Mouse (Mus musculus): ENCODE measurements around the gene Magoh. TPM values are rescaled to one million over a fixed set of nuclear protein-coding genes. Genes with fewer than 3 reads are reported as not detected.

Gene Magoh
- total RNA-seq, 2 experiments from 2014 or later = 108 to 111 TPM

DNA sequence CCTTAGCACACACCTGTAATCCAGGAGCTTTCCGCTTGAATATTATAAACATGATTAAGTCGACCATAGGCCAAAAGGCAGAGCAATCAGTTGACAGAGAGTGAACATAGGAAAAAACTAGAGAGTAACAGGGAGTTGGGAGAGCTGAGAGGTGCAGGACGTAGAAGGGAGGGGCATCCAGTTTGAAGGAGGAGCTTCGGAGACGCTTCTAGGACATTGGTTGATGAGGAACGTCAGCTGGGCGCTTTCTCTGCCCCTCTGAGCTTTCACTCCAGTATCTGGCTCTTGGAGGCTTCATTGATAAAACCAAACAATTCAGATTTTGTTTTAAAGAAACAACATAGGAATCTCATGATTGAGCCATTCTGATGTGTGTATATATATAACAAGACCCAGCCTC, 6.8 kb downstream of the Magoh start:
- no peak for DNase-seq (ENCODE audit: low spot score in 2 of 2)

DNA sequence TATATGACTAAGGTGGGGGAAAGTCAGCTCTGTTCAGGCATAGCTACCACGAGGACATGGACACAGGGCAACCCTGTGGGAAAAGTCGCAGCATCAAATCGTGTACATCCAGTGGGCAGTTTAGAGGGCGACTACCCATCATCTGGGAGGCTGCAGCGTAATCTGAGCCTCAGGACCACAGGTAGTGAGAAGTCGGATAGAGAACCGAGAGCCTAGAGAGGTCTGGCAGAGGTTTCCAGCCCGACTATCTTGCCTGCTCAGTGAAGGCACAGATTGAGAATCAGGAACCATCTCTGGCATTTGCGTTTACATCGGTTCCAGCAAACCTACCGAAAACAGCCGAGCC, 9.8 kb downstream of the Magoh start:
- no peak for DNase-seq (ENCODE audit: low spot score in 2 of 2)

DNA sequence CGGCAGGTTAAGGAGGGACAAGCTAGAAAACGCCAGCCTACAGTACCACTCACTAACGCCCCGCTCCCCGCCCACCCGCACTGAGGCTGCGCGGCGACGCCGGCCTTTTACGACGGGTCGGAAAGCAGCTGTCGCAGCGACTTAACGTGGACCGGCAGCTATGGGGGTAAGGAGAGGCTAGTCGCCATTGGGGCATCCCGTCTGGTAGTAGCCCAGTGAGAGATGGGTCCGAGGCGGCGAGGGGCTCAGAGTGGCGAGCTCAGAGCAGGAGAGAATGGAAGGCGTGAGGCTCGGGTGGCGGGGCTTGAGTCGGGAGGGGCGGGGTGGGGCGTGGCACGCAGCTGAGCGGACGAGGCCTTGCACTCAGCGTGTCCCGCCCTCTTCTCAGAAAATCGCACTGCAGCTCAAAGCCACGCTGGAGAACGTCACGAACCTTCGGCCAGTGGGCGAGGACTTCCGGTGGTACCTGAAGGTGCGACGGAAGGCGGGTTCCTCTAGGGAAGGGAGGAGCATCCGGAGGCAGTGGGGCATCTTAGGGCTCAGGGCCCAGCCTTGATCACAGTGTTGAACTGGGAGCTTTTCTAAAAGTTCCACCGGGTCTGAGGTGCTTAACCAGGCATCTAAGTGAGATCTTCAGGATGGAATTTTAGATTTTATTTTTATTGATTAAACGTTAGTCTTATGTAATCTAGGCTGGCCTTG, 10.3 kb downstream of the Magoh start, which contains the start of gene 0610037L13Rik:
TSS of gene 0610037L13Rik (plus strand) at position 83 of the 702 bp plus-strand sequence.
- DNase-seq (ENCODE audit: low spot score in 2 of 2) = peak; percentile 68 to 82

DNA sequence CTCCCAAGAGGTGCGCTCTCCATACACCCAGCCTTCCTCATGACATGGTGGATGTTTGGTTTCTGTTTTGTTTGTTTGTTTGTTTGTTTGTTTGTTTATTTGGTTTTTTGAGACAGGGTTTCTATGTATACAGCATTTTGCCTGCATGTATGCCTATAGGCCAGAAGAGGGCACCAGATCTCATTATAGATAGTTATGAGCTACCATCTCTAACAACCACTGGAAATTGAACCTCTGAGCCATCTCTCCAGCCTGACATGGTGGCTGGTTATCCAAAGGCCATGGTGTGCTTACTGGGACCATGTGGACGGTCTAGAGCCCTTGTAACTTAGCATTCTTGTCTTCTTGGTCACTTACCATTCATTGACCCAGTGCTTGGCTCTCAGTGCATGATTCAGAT, 13.1 kb downstream of the Magoh start:
- no peak for DNase-seq (ENCODE audit: low spot score in 2 of 2)

DNA sequence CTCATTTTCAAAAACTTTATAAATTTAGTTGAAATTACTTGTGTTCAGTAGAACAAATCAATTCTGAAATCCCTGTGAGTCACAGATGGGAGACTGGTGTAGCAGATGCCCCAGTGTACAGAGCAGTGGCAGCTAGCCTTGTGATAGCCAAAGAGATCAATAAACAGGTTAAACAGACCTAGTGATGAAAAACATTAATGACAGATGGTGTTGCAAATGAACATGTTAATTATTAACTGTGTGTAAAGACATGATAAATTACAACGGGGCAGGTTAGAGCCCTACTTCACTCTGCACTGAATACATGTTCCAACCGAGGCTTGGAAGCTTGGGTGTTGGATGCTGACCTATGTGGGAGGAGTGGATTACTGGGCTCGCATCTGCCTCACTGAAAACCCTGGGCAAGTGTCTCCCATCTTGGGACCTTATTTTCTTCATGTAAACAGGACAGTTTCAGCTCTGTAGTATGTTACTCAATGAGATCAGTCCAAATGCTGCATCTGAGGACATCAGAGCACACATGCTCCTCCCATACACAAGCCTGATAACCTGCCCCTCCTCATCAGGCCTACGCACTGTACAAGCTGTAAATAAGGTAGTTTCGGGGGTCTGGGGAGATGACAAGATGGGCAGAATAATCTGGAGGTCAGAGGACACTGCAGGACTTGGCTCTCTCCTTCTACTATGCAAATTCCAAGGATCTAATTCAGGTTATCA, 19.8 kb downstream of the Magoh start:
- DNase-seq (ENCODE audit: low spot score in 2 of 2) = no peak

DNA sequence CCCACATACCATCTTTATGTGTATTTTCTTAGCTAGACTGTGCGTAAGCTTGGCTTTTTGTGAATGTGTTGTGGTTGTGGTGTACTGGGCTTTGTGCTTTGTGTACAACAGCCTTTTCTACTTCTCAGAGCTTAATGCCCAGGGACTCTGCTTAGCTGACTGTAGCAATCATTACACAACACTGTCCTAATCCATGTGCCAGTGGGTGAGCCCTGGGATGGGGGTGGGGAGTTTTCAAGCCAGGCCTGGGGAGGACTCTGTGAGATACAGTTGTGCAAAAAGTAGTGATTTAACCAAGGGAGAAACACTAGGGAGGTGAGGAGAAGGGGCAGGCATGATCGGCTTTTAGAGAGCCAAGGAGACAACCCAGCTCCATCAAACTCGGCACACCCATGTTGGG, 20.7 kb downstream of the Magoh start:
- DNase-seq (ENCODE audit: low spot score in 2 of 2) = no peak

DNA sequence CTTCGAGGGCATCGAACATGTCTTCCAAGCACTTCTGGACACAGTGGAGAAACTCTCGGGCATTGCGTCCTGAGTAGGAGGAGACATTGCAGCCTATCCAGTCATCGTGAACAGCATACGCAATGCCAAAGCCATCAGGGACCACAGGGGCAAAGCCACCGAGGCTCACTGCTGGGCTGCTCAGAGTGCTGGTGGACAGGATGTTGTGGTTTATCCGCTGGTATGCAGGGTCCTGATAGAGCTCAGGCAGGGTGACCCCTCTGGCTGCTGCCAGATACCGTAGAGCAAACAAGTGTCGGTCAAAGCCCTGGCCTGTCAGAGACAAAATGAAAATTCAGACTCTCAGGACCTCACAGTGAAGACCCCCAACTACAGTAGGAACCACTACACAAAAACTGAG, 24.7 kb downstream of the Magoh start:
- DNase-seq (ENCODE audit: low spot score in 2 of 2) = no peak

DNA sequence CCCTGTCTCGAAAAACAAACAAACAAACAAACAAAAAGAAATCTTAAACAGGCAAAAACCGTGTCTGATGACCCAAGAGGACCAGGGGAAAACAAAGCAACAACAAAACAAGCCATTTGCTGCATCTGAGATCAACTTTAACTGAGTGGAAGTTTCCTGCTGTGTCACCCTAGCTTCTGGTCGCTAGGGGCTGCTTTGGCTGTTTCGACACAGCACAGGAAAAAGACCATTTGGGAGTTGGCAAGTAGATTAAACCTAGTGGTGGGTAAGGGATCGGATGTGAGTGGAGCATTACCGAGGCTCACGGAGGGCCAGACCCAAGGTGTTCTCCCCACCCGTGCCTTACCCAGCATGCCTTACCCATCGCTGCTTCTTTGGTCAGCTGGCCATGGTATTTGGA, 27.0 kb downstream of the Magoh start:
- DNase-seq (ENCODE audit: low spot score in 2 of 2) = no peak

DNA sequence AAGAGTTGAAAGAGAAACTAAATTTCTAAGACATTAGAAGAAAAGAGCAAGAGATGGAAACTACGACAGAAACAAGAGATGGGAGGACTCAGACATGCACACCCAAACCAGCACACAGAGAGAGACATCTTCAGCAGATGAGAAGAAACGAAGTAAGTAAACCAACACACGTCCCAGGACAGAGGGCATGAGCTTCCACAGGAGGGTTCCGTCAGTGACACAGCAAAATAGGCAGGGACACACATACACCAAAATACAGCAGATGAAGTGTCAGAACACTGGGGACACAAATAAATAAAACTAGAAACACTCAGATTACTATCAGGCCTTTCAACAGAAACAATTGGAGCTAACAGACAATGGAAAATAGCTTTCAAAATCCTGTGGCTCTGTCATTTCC, 30.5 kb downstream of the Magoh start:
- DNase-seq (ENCODE audit: low spot score in 2 of 2) = no peak

DNA sequence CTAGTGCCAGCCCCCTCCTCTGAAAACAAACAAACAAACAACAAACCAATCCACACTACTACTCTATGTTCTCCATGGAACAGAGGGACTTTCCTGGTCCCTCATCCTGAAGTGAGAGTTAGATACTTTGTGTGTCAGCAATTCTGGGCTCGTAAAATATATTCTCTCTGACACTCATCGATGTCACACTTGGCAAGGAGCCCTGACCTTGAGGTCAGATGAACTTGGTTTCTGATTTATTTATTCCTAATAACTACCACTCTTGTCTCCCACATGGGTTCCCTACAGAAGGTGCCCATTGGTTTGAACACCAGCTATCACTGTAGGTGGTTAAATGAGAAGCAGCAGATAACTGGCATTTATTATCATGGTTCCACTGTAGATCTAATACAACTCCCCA, 40.8 kb downstream of the Magoh start:
- DNase-seq (ENCODE audit: low spot score in 2 of 2) = peak in 1 of 2 experiments; percentile 11

DNA sequence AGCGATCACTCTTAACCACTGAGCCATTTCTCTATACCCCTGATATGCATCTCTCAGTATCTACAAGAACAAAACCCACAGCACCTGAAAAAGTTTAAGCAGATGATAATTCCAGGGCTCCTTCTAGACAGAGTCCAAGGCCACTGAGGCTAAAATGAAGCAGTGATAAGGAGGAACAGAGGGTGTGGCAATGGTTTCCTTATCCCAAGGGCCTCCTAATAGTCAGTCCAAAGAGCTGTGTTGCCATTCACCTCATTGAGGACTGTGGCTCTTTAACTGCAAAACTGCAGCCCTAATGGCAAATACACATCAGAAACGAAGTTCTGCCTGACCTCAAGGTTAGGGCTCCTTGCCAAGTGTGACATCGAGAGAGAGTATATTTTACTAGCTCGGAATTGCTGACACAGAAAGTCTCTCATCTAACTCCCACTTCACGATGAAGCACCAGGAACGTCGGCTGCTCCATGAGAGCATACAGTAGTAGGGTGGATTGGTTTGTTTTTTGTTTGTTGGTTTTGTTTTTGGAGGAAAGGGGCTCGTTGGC, 41.7 kb downstream of the Magoh start:
- DNase-seq (ENCODE audit: low spot score in 2 of 2) = peak in 1 of 2 experiments; percentile 53

DNA sequence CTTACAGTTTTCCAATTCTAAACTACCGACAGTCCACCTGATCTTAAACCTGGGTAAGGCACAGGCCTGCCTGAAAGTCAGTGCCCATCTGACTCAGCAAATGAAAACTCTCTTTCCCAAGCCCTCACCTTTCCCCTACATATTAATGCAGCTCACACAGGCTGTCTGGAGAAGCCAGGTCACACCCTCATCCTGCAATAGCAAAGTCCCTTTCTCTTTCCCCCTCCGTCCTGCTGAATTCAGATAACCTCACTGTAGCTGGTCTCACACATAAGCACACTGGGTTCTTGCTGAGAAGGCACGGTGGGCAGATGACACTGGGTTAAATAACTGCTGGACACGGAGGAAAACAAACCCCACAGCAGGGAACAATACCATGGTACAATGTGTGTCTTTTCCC, 42.4 kb downstream of the Magoh start:
- no peak for DNase-seq (ENCODE audit: low spot score in 2 of 2)

DNA sequence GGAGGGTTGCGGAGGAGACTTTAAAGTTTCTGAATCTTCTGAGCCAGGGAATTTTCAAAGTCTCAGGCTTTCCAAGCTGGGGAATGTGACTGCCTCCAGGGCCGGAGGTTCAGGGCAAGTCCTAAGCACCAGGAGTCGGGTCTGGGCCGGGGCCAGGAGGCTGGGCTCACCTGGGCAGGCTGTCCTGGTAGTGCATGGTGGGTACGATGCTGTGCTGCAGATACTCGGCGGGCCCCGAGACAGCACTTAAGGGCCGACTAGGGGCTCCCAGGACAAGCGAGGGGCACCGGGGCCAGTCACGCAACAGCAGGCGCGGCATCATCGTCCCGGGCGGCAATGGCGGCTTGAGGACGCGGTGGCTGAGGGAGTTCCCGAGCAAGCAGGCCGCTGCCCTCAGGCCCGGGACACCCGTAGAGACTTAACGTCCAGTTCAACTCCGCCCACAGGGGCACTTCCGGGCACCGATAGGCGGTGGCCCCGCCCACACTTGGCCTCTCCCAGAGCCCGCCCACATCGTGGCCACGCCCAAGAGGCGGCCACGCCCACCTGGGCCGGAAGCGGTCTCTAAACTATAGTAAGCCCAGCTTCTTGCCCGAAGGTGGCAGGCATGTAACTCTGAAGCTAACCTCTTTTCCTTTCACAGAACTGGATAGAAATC, 43.7 kb downstream of the Magoh start, which contains the start of gene Cpt2:
TSS of gene Cpt2 (minus strand) at position 466 of the 658 bp plus-strand sequence.
- peak; percentile 87 to 94 for DNase-seq (ENCODE audit: low spot score in 2 of 2)

DNA sequence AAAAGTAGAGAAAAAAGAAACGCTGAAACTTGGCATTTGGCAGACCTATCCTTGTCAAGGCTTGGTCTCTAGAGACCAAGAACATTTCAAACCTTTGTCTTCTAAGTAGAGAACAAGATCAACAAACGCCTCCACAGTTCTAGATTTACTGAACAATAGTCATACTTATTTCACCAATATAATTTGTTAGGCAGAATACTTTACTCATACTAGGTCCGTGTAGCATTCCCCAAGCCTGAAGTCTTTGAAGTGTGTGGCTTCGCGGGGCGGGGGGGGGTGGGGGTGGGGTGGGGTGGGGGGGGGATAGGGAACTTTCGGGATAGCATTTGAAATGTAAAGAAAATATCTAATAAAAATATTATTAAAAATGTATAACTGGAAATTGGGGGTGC, 44.2 kb downstream of the Magoh start:
- no peak for DNase-seq (ENCODE audit: low spot score in 2 of 2)

DNA sequence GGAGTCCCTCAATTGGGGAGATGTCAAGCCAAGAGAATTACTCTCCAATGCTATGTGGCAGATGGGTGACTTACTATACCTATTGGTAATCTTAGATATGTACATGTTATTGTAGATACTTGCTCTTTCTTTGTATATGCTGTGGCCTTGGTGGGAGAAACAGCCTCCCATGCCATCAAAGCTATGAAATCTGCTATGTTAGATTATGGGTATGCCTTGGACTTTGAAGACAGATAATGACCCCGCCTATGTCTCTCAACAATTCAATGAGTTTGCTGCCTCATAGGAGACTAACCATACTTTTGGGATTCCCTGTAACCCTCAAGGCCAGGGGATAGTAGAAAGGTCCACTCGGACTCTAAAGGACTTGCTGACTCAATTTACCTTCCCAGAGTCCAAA, 48.7 kb downstream of the Magoh start:
- DNase-seq (ENCODE audit: low spot score in 2 of 2) = no peak

DNA sequence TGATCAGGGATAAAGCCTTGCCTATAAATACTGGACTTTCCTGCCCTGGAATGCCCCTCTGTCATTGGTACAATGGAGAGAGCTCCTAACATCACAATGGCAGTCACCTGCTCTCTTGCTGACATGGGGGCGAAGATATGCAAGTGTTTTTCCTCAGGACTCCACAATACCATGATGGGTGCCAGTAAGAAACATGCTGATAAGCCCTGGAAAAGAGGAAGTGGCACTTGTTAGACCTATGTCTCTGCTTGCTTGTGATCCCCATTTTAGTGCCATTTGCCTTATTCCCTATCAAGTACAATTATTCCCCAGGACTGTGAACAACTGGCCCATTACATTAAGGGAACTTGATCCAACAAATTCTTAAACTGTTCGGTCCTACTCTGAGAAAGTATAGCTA, 49.2 kb downstream of the Magoh start:
- DNase-seq (ENCODE audit: low spot score in 2 of 2) = no peak

DNA sequence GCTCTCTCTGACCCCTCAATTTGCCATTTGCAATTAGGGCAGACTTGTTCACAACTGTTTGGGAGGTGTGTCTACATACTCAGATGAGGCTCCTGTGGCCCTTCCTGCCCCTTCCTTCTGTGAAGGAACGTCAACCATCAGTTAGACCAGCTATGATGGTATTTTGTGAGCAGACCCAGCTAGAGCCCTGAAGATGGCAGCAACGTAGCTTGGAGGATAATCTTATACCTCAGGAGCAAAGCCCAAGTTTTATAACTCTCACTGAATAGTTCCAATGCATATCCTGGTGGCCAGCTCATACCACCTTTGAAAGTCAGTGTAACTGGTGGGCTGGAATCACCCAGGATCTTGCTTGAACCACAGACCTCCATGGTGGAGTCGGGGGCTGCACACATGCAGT, 51.9 kb downstream of the Magoh start:
- DNase-seq (ENCODE audit: low spot score in 2 of 2) = no peak

DNA sequence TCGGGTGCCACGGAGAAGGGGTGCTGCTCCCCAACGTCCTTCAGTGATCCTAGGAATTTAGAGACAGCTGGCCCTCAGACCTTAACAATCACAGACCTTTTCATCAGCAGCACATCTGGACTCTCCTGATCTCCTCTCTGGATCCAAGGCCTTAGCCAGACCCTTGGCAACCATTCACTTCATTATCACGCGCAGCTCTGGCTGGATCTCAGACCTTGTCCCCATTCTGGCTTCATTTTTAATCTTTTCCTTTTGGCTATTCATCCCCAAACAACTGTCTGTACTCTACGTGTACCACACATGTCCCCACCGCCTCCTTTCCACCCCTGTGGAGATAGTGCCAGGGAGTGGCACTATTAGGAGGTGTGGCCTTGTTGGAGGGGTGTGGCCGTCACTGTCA, 53.7 kb downstream of the Magoh start:
- no peak for DNase-seq (ENCODE audit: low spot score in 2 of 2)

DNA sequence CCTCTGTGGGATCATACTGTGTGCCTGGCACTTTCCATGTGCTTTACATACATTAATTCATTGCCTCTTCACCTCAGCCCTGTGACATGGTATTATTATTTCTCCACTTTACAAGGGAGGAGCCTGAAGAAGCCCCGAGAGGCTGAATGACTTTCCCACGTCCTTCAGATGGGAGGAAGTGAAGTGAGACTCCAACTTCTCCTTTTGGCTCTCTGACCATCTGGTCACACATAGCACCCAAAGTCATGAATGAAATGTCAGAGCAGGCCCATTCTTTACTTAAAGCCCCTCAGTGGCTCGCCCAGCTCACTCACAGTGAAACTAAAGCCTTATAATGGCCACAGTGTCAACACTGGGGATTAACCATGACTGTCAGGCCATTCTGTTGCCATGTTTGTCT, 55.7 kb downstream of the Magoh start:
- DNase-seq (ENCODE audit: low spot score in 2 of 2) = no peak

Data from adrenal gland, postnatal 4 days (tissue).